In genomic region chr16:17759813-17760321, GRCm38 (mm10) we compare ENCODE assay signal across 8 mouse cellular contexts. TPM values are rescaled to one million over a fixed set of nuclear protein-coding genes. Genes with fewer than 3 reads are reported as not detected.
A peak's percentile ranks its signal among the peaks of the same experiment; 100 is the strongest.
DNase-seq lines count a peak whose midpoint lies in the region; ATAC-seq and TF ChIP-seq lines count a peak whose summit lies in the region.

No protein-coding gene starts in this region.

- ATAC-seq in CD4-positive, CD25-positive, alpha-beta regulatory T cell, adult 4 months, result peak; percentile 28
- ATAC-seq in embryonic facial prominence, embryonic 13.5 days (ENCODE audit: insufficient number of reproducible peaks, insufficient read depth, low FRiP score, low TSS enrichment, low read depth), result 0 out of 2 replicates have a peak, but pooled peaks have one; percentile 27
- peak; percentile 40 for ATAC-seq in heart, embryonic 11.5 days (replicated peaks; ENCODE audit: insufficient number of reproducible peaks, low FRiP score, low TSS enrichment)
- peak; percentile 34; the same call in 1 of the 2 replicates for ATAC-seq in monocyte, adult 5-6 weeks (replicated peaks; ENCODE audit: insufficient number of reproducible peaks, low FRiP score, low TSS enrichment, poor library complexity, severe bottlenecking)

- peak overlapping the region; percentile 74 for H3K4me3 ChIP-seq in embryonic facial prominence, embryonic 13.5 days
- peak overlapping the region; percentile 63 for H3K4me3 ChIP-seq in heart, embryonic 11.5 days (ENCODE audit: low read depth, low read length)
- peak overlapping the region; percentile 75 for H3K4me3 ChIP-seq in liver, adult 2 months (ENCODE audit: insufficient read depth, low read depth, low read length)

- no peak for TF ChIP-seq CTCF in liver, adult 2 months (IDR thresholded peaks at IDR 0.05; ENCODE audit: low read depth, low read length)

- peak overlapping the region; percentile 84 for H3K27ac ChIP-seq in embryonic facial prominence, embryonic 13.5 days
- H3K27ac ChIP-seq in heart, embryonic 11.5 days (ENCODE audit: low read depth, low read length), result peak overlapping the region; percentile 67
- H3K27ac ChIP-seq in liver, adult 2 months (replicated peaks; ENCODE audit: insufficient read depth, low read depth, low read length), result peak overlapping the region; percentile 13; the same call in 1 of the 2 replicates

- peaks cover 35% of the 10 kb centered on the region for H3K4me1 ChIP-seq in embryonic facial prominence, embryonic 13.5 days
- H3K4me1 ChIP-seq in heart, embryonic 11.5 days (ENCODE audit: control insufficient read depth, insufficient read depth, low read length), result peaks cover 15% of the 10 kb centered on the region
- H3K4me1 ChIP-seq in liver, adult 2 months (ENCODE audit: control insufficient read depth, insufficient read depth, low read length), result peaks cover 5% of the 10 kb centered on the region

- H3K79me2 ChIP-seq in liver, adult 2 months (ENCODE audit: control insufficient read depth, insufficient read depth, low read length), result peaks cover 8% of the 10 kb centered on the region; the same call in 1 of the 2 replicates

- TF ChIP-seq POLR2A in liver, adult 2 months (IDR thresholded peaks at IDR 0.05; ENCODE audit: extremely low read depth, insufficient read depth, low read length), result no peak

- H3K36me3 ChIP-seq in embryonic facial prominence, embryonic 13.5 days, result peaks cover 15% of the 10 kb centered on the region
- no peaks in the 10 kb centered on the region for H3K36me3 ChIP-seq in heart, embryonic 11.5 days (ENCODE audit: control insufficient read depth, insufficient read depth, low read length)
- no peaks in the 10 kb centered on the region for H3K36me3 ChIP-seq in liver, adult 2 months (ENCODE audit: control insufficient read depth, insufficient read depth, low read length)

- no peaks in the 10 kb centered on the region for H3K9me3 ChIP-seq in embryonic facial prominence, embryonic 13.5 days
- no peaks in the 10 kb centered on the region for H3K9me3 ChIP-seq in heart, embryonic 11.5 days (replicated peaks; ENCODE audit: control insufficient read depth, low read length)

- WGBS in embryonic facial prominence, embryonic 13.5 days, result under 1% methylated on average over 49 of the region's 54 CpGs
- WGBS in heart, embryonic 11.5 days (ENCODE audit: insufficient replicate concordance), result 1% methylated on average over 46 of the region's 54 CpGs
- 2% methylated on average over 54 of the region's 54 CpGs for WGBS in liver, adult 2 months

- H3K4me2 ChIP-seq in embryonic facial prominence, embryonic 13.5 days, result peak overlapping the region; percentile 90
- peak overlapping the region; percentile 93 for H3K4me2 ChIP-seq in heart, embryonic 11.5 days

- H3K27me3 ChIP-seq in embryonic facial prominence, embryonic 13.5 days, result no peaks in the 10 kb centered on the region
- no peaks in the 10 kb centered on the region for H3K27me3 ChIP-seq in heart, embryonic 11.5 days (ENCODE audit: control insufficient read depth, insufficient read depth, low read length)
- H3K27me3 ChIP-seq in liver, adult 2 months (ENCODE audit: control insufficient read depth, insufficient read depth, low read length), result no peaks in the 10 kb centered on the region

- H3K9ac ChIP-seq in embryonic facial prominence, embryonic 13.5 days, result peak overlapping the region; percentile 97
- H3K9ac ChIP-seq in heart, embryonic 11.5 days (ENCODE audit: low read depth, low read length), result peak overlapping the region; percentile 73
- peak overlapping the region; percentile 89 for H3K9ac ChIP-seq in liver, adult 2 months (ENCODE audit: low read depth, low read length)

- peak; percentile 77 for DNase-seq in adrenal gland, postnatal 14 days
- DNase-seq in kidney, adult 9 months, result peak; percentile 43
- DNase-seq in liver, adult 2 months (ENCODE audit: extremely low read depth, low read depth, low spot score), result peak; percentile 51
- peak; percentile 17 to 24 for DNase-seq in thymus, postnatal 10 days (ENCODE audit: low spot score in 2 of 2)

RNA-seq across cellular contexts. Expression of gene Klhl22, which starts 0.4 kb away (rescaled TPM):
- polyA plus RNA-seq in CD4-positive, CD25-positive, alpha-beta regulatory T cell, adult 4 months (2017; shearing (Covaris generic)), result 10 to 100 TPM; 15.6 to 30.9 TPM
- total RNA-seq in adrenal gland, postnatal 14 days (2021), result 40.3 and 43.1 TPM in 2 replicates
- 88.8 and 97.7 TPM in 2 replicates for polyA plus RNA-seq in embryonic facial prominence, embryonic 13.5 days (2015; fragmentation: Nextera tagmentation; extraction: Ambion mirVana)
- 43.2 and 44.1 TPM in 2 replicates for polyA plus RNA-seq in heart, embryonic 11.5 days (2014; fragmentation: Nextera tagmentation; extraction: Ambion mirVana)
- 9.7 and 10.2 TPM in 2 replicates for total RNA-seq in liver, adult 2 months (2014; rRNA removed)
- 25.5 and 28.2 TPM in 2 replicates for polyA plus RNA-seq in liver, adult 2 months (2012; rRNA removed)
- total RNA-seq in monocyte, adult 5-6 weeks (2017), result 5.0 to 8.2 TPM (median 6.7 TPM) in 3 replicates

RNA-seq across cellular contexts. Expression of gene Med15, which starts 27.2 kb away (rescaled TPM):
- polyA plus RNA-seq in CD4-positive, CD25-positive, alpha-beta regulatory T cell, adult 4 months (2017; shearing (Covaris generic)), result 100 to 1,000 TPM in 1 of 2 experiments, 10 to 100 TPM in 1; 67.1 to 128 TPM
- 51.3 and 60.3 TPM in 2 replicates for total RNA-seq in adrenal gland, postnatal 14 days (2021)
- polyA plus RNA-seq in embryonic facial prominence, embryonic 13.5 days (2015; fragmentation: Nextera tagmentation; extraction: Ambion mirVana), result 53.3 and 56.4 TPM in 2 replicates
- polyA plus RNA-seq in heart, embryonic 11.5 days (2014; fragmentation: Nextera tagmentation; extraction: Ambion mirVana), result 31.6 and 32.9 TPM in 2 replicates
- 14.8 and 23.4 TPM in 2 replicates for total RNA-seq in liver, adult 2 months (2014; rRNA removed)
- 32.6 and 49.7 TPM in 2 replicates for polyA plus RNA-seq in liver, adult 2 months (2012; rRNA removed)
- total RNA-seq in monocyte, adult 5-6 weeks (2017), result 55.5 to 92.1 TPM (median 65.8 TPM) in 3 replicates

RNA-seq across cellular contexts. Expression of gene Scarf2, which starts 37.2 kb away (rescaled TPM):
- polyA plus RNA-seq in CD4-positive, CD25-positive, alpha-beta regulatory T cell, adult 4 months (2017; shearing (Covaris generic)), result not detected
- total RNA-seq in adrenal gland, postnatal 14 days (2021), result 11.3 and 12.4 TPM in 2 replicates
- 30.9 and 39.0 TPM in 2 replicates for polyA plus RNA-seq in embryonic facial prominence, embryonic 13.5 days (2015; fragmentation: Nextera tagmentation; extraction: Ambion mirVana)
- 7.2 and 9.6 TPM in 2 replicates for polyA plus RNA-seq in heart, embryonic 11.5 days (2014; fragmentation: Nextera tagmentation; extraction: Ambion mirVana)
- total RNA-seq in liver, adult 2 months (2014; rRNA removed), result 1.8 and 2.3 TPM in 2 replicates
- 6.2 and 7.7 TPM in 2 replicates for polyA plus RNA-seq in liver, adult 2 months (2012; rRNA removed)
- total RNA-seq in monocyte, adult 5-6 weeks (2017), result 0.19 to 0.21 TPM in 2 of 3 replicates, not detected in the other

Comparison
In these comparisons a context has a peak if more than half of its experiments do, and no peak if none do; other contexts are left out.
1. Peak in every context shown above with its lines: DNase-seq, ATAC-seq, H3K4me3 ChIP-seq and H3K27ac ChIP-seq.
2. DNase-seq: peak in every context shown above with its lines; median percentile 77 in adrenal gland, postnatal 14 days; 51 in liver, adult 2 months; 43 in kidney, adult 9 months; 20 in thymus, postnatal 10 days.
3. H3K27ac ChIP-seq: peak in every context shown above with its lines; median percentile 84 in embryonic facial prominence, embryonic 13.5 days; 67 in heart, embryonic 11.5 days; 13 in liver, adult 2 months.